Mouse (Mus musculus): ENCODE measurements around the gene Abat. TPM values are rescaled to one million over a fixed set of nuclear protein-coding genes. Genes with fewer than 3 reads are reported as not detected.
"Not testable (repeated sequence)": the region's sequence is repeated elsewhere in the genome, so short reads cannot be mapped to it uniquely, and the experiment has no call there.

The Abat gene
- polyA plus RNA-seq, 1 experiment from 2014 or later, result 33.9 TPM

GRCm38 (mm10) chr16:8535411-8535810, 22.2 kb downstream of the Abat start:
- no peaks in the 10 kb centered on the region for H3K4me1 ChIP-seq (replicated peaks; ENCODE audit: insufficient read depth, low read length)
- H3K9me3 ChIP-seq (replicated peaks; ENCODE audit: low read length), result no peaks in the 10 kb centered on the region
- no peaks in the 10 kb centered on the region for H3K36me3 ChIP-seq (ENCODE audit: insufficient read depth, low read length)
- no peak overlapping the region for H3K4me3 ChIP-seq (replicated peaks; ENCODE audit: low read depth, low read length)
- ATAC-seq (replicated peaks; ENCODE audit: low FRiP score, low read depth) (no peak), DNase-seq (ENCODE audit: low spot score) (no peak)
- no peaks in the 10 kb centered on the region for H3K27me3 ChIP-seq (ENCODE audit: insufficient read depth, low read length)
- WGBS, result 84% methylated on average over 6 of the region's 6 CpGs
- TF ChIP-seq CTCF (IDR thresholded peaks at IDR 0.05; ENCODE audit: low read depth), result no peak
- no peak overlapping the region for H3K4me2 ChIP-seq (ENCODE audit: low read length)
- no peak overlapping the region for H3K27ac ChIP-seq
- H3K9ac ChIP-seq (ENCODE audit: low read depth, low read length), result no peak overlapping the region

DNA sequence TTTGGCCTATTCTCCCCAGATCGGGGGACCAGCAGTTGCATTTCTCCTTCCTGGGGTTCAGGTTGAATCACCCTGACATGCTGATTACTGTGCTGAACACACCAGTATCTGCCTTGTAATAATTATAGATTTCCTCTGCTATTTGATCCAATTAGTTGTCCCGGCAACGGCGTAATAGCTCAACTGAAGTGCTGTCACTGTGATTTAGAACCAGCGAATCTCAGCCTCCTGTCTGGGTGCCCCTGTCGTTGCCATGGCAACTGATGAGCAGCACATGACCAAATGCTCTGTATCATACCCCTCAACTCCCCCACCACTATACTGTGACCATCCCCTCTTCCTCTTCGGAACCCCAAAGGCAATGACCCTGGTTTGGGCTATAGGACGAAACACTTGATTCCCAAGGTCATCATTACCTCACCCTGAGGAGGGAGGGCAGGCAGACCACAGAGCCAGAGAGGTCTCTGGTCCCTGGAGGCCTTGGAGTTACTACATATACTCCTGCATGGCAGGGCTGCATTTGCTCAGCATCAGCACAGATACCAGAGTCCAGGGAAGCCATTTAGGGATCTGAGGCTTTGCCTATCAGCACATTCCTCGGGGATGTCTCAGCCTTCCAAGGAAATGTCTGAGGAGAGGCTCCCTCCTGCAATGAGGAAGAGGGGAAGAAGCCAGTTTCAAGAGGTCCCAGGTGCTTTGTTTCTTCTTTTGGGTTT, 26.1 kb downstream of the Abat start:
- no peak overlapping the region for H3K27ac ChIP-seq
- WGBS, result 31% methylated on average over 9 of the region's 9 CpGs
- H3K27me3 ChIP-seq (ENCODE audit: insufficient read depth, low read length), result no peaks in the 10 kb centered on the region
- H3K36me3 ChIP-seq (ENCODE audit: insufficient read depth, low read length), result no peaks in the 10 kb centered on the region
- no peak for TF ChIP-seq CTCF (IDR thresholded peaks at IDR 0.05; ENCODE audit: low read depth)
- H3K4me3 ChIP-seq (replicated peaks; ENCODE audit: low read depth, low read length), result no peak overlapping the region
- H3K4me1 ChIP-seq (replicated peaks; ENCODE audit: insufficient read depth, low read length), result no peaks in the 10 kb centered on the region
- H3K4me2 ChIP-seq (ENCODE audit: low read length), result no peak overlapping the region
- H3K9me3 ChIP-seq (replicated peaks; ENCODE audit: low read length), result no peaks in the 10 kb centered on the region
- ATAC-seq (replicated peaks; ENCODE audit: low FRiP score, low read depth) (no peak), DNase-seq (ENCODE audit: low spot score) (no peak)
- no peak overlapping the region for H3K9ac ChIP-seq (ENCODE audit: low read depth, low read length)

- no peak for TF ChIP-seq CTCF (IDR thresholded peaks at IDR 0.05; ENCODE audit: low read depth)
- H3K4me1 ChIP-seq (replicated peaks; ENCODE audit: insufficient read depth, low read length), result no peaks in the 10 kb centered on the region
- no peak overlapping the region for H3K27ac ChIP-seq
- H3K9ac ChIP-seq (ENCODE audit: low read depth, low read length), result no peak overlapping the region
- H3K9me3 ChIP-seq (replicated peaks; ENCODE audit: low read length), result no peaks in the 10 kb centered on the region
- no peak overlapping the region for H3K4me2 ChIP-seq (ENCODE audit: low read length)
- DNase-seq (ENCODE audit: low spot score), result no peak
- no peaks in the 10 kb centered on the region for H3K36me3 ChIP-seq (ENCODE audit: insufficient read depth, low read length)
- H3K27me3 ChIP-seq (ENCODE audit: insufficient read depth, low read length), result no peaks in the 10 kb centered on the region
- H3K4me3 ChIP-seq (replicated peaks; ENCODE audit: low read depth, low read length), result no peak overlapping the region
- WGBS, result 66% methylated on average over 3 of the region's 3 CpGs
- ATAC-seq (replicated peaks; ENCODE audit: low FRiP score, low read depth), result no peak
Measured at GRCm38 (mm10) chr16:8540859-8541314, 27.7 kb downstream of the Abat start.

- ATAC-seq (replicated peaks; ENCODE audit: low FRiP score, low read depth) (no peak), DNase-seq (ENCODE audit: low spot score) (no peak)
- H3K4me3 ChIP-seq (replicated peaks; ENCODE audit: low read depth, low read length), result no peak overlapping the region
- H3K9me3 ChIP-seq (replicated peaks; ENCODE audit: low read length), result no peaks in the 10 kb centered on the region
- no peaks in the 10 kb centered on the region for H3K27me3 ChIP-seq (ENCODE audit: insufficient read depth, low read length)
- H3K27ac ChIP-seq, result no peak overlapping the region
- no peak overlapping the region for H3K9ac ChIP-seq (ENCODE audit: low read depth, low read length)
- no peak for TF ChIP-seq CTCF (IDR thresholded peaks at IDR 0.05; ENCODE audit: low read depth)
- 97% methylated on average over 2 of the region's 2 CpGs for WGBS
- no peaks in the 10 kb centered on the region for H3K36me3 ChIP-seq (ENCODE audit: insufficient read depth, low read length)
- no peak overlapping the region for H3K4me2 ChIP-seq (ENCODE audit: low read length)
- H3K4me1 ChIP-seq (replicated peaks; ENCODE audit: insufficient read depth, low read length), result no peaks in the 10 kb centered on the region
Measured at GRCm38 (mm10) chr16:8547836-8548235, 34.6 kb downstream of the Abat start.

- Histone ChIP-seq H3K4me2 (ENCODE audit: low read length) (no peak overlapping the region), H3K36me3 (ENCODE audit: insufficient read depth, low read length) (no peaks in the 10 kb centered on the region), H3K27ac (no peak overlapping the region), H3K4me3 (replicated peaks; ENCODE audit: low read depth, low read length) (no peak overlapping the region), H3K9ac (ENCODE audit: low read depth, low read length) (no peak overlapping the region), H3K4me1 (replicated peaks; ENCODE audit: insufficient read depth, low read length) (no peaks in the 10 kb centered on the region), H3K9me3 (replicated peaks; ENCODE audit: low read length) (no peaks in the 10 kb centered on the region), H3K27me3 (ENCODE audit: insufficient read depth, low read length) (no peaks in the 10 kb centered on the region)
- DNase-seq (ENCODE audit: low spot score) (no peak), ATAC-seq (replicated peaks; ENCODE audit: low FRiP score, low read depth) (no peak)
- no peak for TF ChIP-seq CTCF (IDR thresholded peaks at IDR 0.05; ENCODE audit: low read depth)
- WGBS, result 73% methylated on average over 9 of the region's 9 CpGs
Measured at GRCm38 (mm10) chr16:8549506-8549905, 36.3 kb downstream of the Abat start.

DNA sequence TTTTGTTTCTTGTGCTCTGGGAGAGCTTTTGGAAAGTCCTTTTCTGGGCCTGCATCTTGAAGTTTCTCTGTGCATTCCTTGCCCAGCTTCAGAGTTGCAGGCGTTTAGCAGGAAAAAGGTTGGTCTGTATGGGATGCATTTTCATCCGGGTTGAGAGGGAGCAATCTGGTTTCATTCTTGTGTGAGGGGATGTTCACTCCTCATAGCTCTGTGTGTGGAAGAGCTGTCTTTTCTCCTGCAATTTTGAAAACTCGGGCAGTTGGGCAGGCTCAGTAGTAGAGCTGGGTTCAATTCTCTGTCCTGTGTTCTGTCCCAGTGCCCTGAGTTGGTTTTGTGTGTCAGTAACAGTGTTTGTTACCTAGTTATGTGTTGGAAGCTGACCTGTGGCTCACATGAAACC, 41.1 kb downstream of the Abat start:
- Histone ChIP-seq H3K4me1 (replicated peaks; ENCODE audit: insufficient read depth, low read length) (no peaks in the 10 kb centered on the region), H3K9ac (ENCODE audit: low read depth, low read length) (no peak overlapping the region), H3K4me3 (replicated peaks; ENCODE audit: low read depth, low read length) (no peak overlapping the region), H3K36me3 (ENCODE audit: insufficient read depth, low read length) (no peaks in the 10 kb centered on the region), H3K9me3 (replicated peaks; ENCODE audit: low read length) (no peaks in the 10 kb centered on the region), H3K4me2 (ENCODE audit: low read length) (no peak overlapping the region), H3K27me3 (ENCODE audit: insufficient read depth, low read length) (no peaks in the 10 kb centered on the region), H3K27ac (no peak overlapping the region)
- DNase-seq (ENCODE audit: low spot score) (no peak), ATAC-seq (replicated peaks; ENCODE audit: low FRiP score, low read depth) (no peak)
- TF ChIP-seq CTCF (IDR thresholded peaks at IDR 0.05; ENCODE audit: low read depth), result no peak
- 89% methylated on average over 3 of the region's 3 CpGs for WGBS

DNA sequence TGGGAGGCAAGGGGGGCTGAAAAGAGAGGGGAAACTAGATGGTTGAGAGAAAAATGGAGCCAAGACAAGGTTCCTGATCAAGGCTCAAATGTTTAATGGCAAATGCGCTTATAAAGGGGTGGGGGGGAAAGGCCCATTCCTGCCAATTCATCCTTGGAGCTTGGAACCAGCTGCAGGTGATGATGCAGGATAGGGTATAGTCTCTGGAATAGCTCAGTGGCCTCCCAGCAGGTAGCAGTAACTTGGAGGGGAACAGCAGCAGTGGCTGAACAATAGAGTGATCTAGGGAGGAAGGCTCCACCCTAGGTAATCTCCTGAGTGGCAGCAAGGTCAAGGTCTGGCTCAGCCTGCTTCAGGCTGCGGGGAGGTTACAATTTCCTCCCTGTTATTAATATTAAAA, 41.5 kb downstream of the Abat start:
- not testable (repeated sequence) for H3K27ac ChIP-seq; DNase-seq (ENCODE audit: low spot score)
- 91% methylated on average over 2 of the region's 2 CpGs for WGBS

GRCm38 (mm10) chr16:8555371-8555770, 42.1 kb downstream of the Abat start:
- not testable (repeated sequence) for H3K36me3 ChIP-seq (ENCODE audit: insufficient read depth, low read length); H3K9ac ChIP-seq (ENCODE audit: low read depth, low read length); H3K4me2 ChIP-seq (ENCODE audit: low read length); DNase-seq (ENCODE audit: low spot score); H3K4me3 ChIP-seq (replicated peaks; ENCODE audit: low read depth, low read length); H3K4me1 ChIP-seq (replicated peaks; ENCODE audit: insufficient read depth, low read length); H3K27ac ChIP-seq; ATAC-seq (replicated peaks; ENCODE audit: low FRiP score, low read depth); H3K9me3 ChIP-seq (replicated peaks; ENCODE audit: low read length); H3K27me3 ChIP-seq (ENCODE audit: insufficient read depth, low read length)
- WGBS, result 90% methylated on average over 3 of the region's 3 CpGs

More for the DNA sequence above, 41.5 kb downstream of the Abat start:
- not testable (repeated sequence) for H3K36me3 ChIP-seq (ENCODE audit: insufficient read depth, low read length); ATAC-seq (replicated peaks; ENCODE audit: low FRiP score, low read depth); H3K4me1 ChIP-seq (replicated peaks; ENCODE audit: insufficient read depth, low read length); H3K27me3 ChIP-seq (ENCODE audit: insufficient read depth, low read length); H3K9ac ChIP-seq (ENCODE audit: low read depth, low read length); H3K4me2 ChIP-seq (ENCODE audit: low read length); H3K9me3 ChIP-seq (replicated peaks; ENCODE audit: low read length); H3K4me3 ChIP-seq (replicated peaks; ENCODE audit: low read depth, low read length)

All from kidney, postnatal 0 days (tissue).